Mouse (Mus musculus): ENCODE data around the gene Ciao2a.

DNA sequence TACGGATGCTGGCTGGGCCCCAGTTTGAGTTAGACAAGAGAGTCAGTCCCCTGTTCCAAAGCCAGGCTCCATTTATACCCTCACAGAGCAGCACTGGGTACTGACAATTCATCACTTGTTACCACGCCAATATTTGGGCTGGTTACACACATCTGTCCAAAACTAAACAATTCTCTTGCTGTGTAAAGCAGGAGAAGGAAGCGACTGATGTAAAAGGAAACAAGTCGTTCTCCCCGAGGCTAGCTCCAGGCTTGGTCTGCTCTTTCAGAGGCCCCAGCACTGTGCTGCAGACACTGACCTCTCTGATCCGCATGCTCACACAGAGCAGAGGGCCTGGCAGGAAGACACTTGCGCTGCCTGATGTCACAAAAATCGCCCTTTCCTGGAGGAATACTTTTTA, 24.8 kb upstream of the Ciao2a start:
- TF ChIP-seq CTCF (IDR thresholded peaks at IDR 0.05; ENCODE audit: extremely low read depth, insufficient read depth, insufficient read length, insufficient replicate concordance) = no peak
- TF ChIP-seq POLR2A (IDR thresholded peaks at IDR 0.05; ENCODE audit: low read depth, low read length) = no peak
